Mouse (Mus musculus): ENCODE measurements at regions not wholly inside any gene's neighbourhood (a gene's known extent, or its start where the extent isn't known, plus 50 kb on each side); places are given as distances from the start of the nearest gene placed in this dataset.

DNA sequence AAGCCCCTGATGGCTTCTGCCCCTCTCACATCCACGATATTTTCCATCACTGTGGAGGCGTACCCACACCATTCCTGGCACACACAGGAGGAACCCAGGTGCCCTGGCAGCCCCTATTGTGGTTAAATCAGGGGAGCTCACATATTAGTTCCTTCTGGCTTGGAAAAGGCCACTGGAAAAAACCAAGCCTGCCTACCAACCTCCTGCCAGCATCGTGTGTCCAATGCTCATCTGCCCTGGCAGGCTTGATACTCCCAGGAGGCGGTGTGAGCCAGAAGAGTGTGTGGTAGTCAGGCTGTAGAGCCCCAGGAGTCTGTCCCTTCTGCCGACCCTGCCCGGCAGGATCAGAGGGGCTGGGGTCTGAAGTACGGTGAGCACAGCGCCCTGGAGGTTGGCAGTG, 104.7 kb upstream of the Aldh1a3 start:
- WGBS: 83% methylated on average over 8 of the region's 8 CpGs
- no peak for DNase-seq
- Histone ChIP-seq H3K4me3 (replicated peaks; ENCODE audit: extremely low read depth, low read depth, low read length) (no peak overlapping the region), H3K4me1 (ENCODE audit: control insufficient read depth, insufficient read depth, low read length) (0 out of 2 replicates have a peak, but pooled peaks cover 2% of the 10 kb centered on the region)
- no peak for TF ChIP-seq CTCF (IDR thresholded peaks at IDR 0.05; ENCODE audit: insufficient read depth, low read length)
- no peak for TF ChIP-seq POLR2A (IDR thresholded peaks at IDR 0.05; ENCODE audit: borderline replicate concordance, extremely low read depth, low read depth, low read length)

DNA sequence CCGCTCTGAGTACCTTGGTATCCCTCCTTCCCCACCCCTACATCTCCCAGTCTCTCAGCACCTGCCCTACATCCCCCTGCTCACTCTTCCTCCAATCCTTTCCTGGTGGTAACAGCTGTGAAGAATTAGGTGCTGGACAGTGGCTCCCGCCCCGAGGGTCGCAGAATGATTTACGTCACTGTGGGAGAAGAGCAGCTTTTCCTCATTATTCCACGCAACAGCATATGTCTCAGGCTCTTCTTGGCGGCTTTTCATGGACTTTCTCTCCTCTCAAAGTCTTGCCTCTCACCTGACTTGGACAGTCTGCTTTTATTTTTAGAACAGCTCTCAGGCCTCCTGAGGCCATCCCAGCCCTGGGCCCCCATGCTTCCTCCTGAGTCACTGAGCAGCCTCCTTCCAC, 103.8 kb upstream of the Aldh1a3 start:
- TF ChIP-seq CTCF (IDR thresholded peaks at IDR 0.05; ENCODE audit: insufficient read depth, low read length) (no peak), POLR2A (IDR thresholded peaks at IDR 0.05; ENCODE audit: borderline replicate concordance, extremely low read depth, low read depth, low read length) (no peak)
- WGBS: 57% methylated on average over 7 of the region's 7 CpGs
- H3K4me1 ChIP-seq (ENCODE audit: control insufficient read depth, insufficient read depth, low read length): 0 out of 2 replicates have a peak, but pooled peaks cover 2% of the 10 kb centered on the region
- no peak for DNase-seq
- H3K4me3 ChIP-seq (replicated peaks; ENCODE audit: extremely low read depth, low read depth, low read length): no peak overlapping the region

- no peak overlapping the region for H3K4me3 ChIP-seq (replicated peaks; ENCODE audit: extremely low read depth, low read depth, low read length)
- 53% methylated on average over 4 of the region's 4 CpGs for WGBS
- 0 out of 2 replicates have a peak, but pooled peaks cover 2% of the 10 kb centered on the region for H3K4me1 ChIP-seq (ENCODE audit: control insufficient read depth, insufficient read depth, low read length)
- TF ChIP-seq POLR2A (IDR thresholded peaks at IDR 0.05; ENCODE audit: borderline replicate concordance, extremely low read depth, low read depth, low read length): no peak
- no peak for TF ChIP-seq CTCF (IDR thresholded peaks at IDR 0.05; ENCODE audit: insufficient read depth, low read length)
- peak; percentile 37 for DNase-seq
These were observed 101.6 kb upstream of the Aldh1a3 start for GRCm38 (mm10) chr7:66528881-66529280.

- TF ChIP-seq POLR2A (IDR thresholded peaks at IDR 0.05; ENCODE audit: borderline replicate concordance, extremely low read depth, low read depth, low read length): no peak
- TF ChIP-seq CTCF (IDR thresholded peaks at IDR 0.05; ENCODE audit: insufficient read depth, low read length): no peak
- Histone ChIP-seq H3K4me3 (replicated peaks; ENCODE audit: extremely low read depth, low read depth, low read length) (no peak overlapping the region), H3K4me1 (ENCODE audit: control insufficient read depth, insufficient read depth, low read length) (no peaks in the 10 kb centered on the region)
- WGBS: 57% methylated on average over 7 of the region's 7 CpGs
- DNase-seq: no peak
These were observed 96.6 kb upstream of the Aldh1a3 start for GRCm38 (mm10) chr7:66523959-66524358.

- H3K4me1 ChIP-seq (ENCODE audit: control insufficient read depth, insufficient read depth, low read length): no peaks in the 10 kb centered on the region
- 75% methylated on average over 2 of the region's 2 CpGs for WGBS
- H3K4me3 ChIP-seq (replicated peaks; ENCODE audit: extremely low read depth, low read depth, low read length): no peak overlapping the region
- no peak for DNase-seq
- TF ChIP-seq CTCF (IDR thresholded peaks at IDR 0.05; ENCODE audit: insufficient read depth, low read length): no peak
- TF ChIP-seq POLR2A (IDR thresholded peaks at IDR 0.05; ENCODE audit: borderline replicate concordance, extremely low read depth, low read depth, low read length): no peak
These were observed 94.2 kb upstream of the Aldh1a3 start for GRCm38 (mm10) chr7:66521522-66521921.

DNA sequence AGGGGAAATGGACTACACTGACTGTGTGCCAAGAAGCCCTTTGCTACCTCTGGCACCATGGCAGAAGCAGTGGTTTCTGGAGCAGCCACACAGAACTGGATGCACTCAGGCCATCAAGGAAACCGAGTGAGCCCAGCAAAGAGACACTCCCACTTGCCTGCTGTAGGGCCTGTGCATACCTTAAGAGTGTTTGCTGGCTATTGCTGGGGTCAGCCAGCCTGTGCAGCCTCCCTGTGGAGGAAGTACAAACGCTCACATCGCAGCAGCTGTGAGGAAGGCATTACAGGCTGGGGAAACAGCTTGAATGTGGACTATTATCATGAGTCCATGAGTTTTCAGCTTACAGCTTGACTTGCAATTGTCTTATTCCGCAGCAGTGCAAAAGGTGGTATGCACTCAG, 88.8 kb upstream of the Aldh1a3 start:
- Histone ChIP-seq H3K4me1 (ENCODE audit: control insufficient read depth, insufficient read depth, low read length) (no peaks in the 10 kb centered on the region), H3K4me3 (replicated peaks; ENCODE audit: extremely low read depth, low read depth, low read length) (no peak overlapping the region)
- WGBS: 35% methylated on average over 4 of the region's 4 CpGs
- no peak for TF ChIP-seq POLR2A (IDR thresholded peaks at IDR 0.05; ENCODE audit: borderline replicate concordance, extremely low read depth, low read depth, low read length)
- TF ChIP-seq CTCF (IDR thresholded peaks at IDR 0.05; ENCODE audit: insufficient read depth, low read length): no peak
- DNase-seq: no peak

DNA sequence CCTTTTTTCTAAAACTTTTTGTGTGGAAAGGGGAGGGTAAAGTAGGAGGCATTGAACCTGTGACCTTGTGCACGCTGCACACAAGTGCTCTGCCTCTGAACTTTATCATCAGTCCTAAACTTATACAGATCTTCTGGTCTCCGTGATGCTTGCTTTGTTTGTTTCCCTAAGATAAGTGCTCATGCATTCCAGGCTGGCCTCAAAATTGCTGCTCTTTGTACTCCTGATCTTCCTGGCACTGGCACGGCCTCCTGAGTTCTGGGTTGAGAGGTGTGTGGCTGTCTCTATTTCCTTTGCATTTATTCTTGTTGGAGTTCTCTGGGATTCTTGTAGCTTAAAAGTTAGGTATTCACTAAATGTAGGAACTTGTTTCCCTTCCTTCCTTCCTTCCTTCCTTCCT, 86.1 kb upstream of the Aldh1a3 start:
- WGBS: 25% methylated on average over 3 of the region's 3 CpGs

DNA sequence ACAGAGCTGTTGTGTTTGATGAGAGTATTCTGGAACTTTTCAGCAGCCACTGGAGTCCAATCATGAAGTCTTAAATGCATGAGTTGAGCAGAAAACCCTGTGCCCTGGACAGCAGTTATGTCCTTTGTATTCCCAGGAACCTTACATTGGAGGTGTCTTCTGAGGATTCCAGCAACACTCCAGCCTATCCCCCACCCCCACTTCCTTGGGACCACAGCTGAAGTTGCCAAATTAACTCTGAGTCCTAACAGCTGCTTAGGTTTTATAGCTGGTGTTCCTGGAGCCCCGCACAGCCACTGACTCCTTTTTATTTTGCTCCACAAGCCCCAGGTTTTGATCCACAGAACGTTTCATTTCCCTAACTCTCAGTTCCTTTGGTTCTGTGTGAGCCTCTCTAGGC, 78.4 kb upstream of the Aldh1a3 start:
- no peak overlapping the region for H3K4me3 ChIP-seq (replicated peaks; ENCODE audit: extremely low read depth, low read depth, low read length)
- DNase-seq: no peak
- H3K4me1 ChIP-seq (ENCODE audit: control insufficient read depth, insufficient read depth, low read length): no peaks in the 10 kb centered on the region
- no peak for TF ChIP-seq CTCF (IDR thresholded peaks at IDR 0.05; ENCODE audit: insufficient read depth, low read length)
- no peak for TF ChIP-seq POLR2A (IDR thresholded peaks at IDR 0.05; ENCODE audit: borderline replicate concordance, extremely low read depth, low read depth, low read length)
- WGBS: 67% methylated on average over 2 of the region's 2 CpGs

More for the DNA sequence above, 86.1 kb upstream of the Aldh1a3 start:
- TF ChIP-seq POLR2A (IDR thresholded peaks at IDR 0.05; ENCODE audit: borderline replicate concordance, extremely low read depth, low read depth, low read length) (no peak), CTCF (IDR thresholded peaks at IDR 0.05; ENCODE audit: insufficient read depth, low read length) (no peak)
- Histone ChIP-seq H3K4me3 (replicated peaks; ENCODE audit: extremely low read depth, low read depth, low read length) (no peak overlapping the region), H3K4me1 (ENCODE audit: control insufficient read depth, insufficient read depth, low read length) (no peaks in the 10 kb centered on the region)
- no peak for DNase-seq

DNA sequence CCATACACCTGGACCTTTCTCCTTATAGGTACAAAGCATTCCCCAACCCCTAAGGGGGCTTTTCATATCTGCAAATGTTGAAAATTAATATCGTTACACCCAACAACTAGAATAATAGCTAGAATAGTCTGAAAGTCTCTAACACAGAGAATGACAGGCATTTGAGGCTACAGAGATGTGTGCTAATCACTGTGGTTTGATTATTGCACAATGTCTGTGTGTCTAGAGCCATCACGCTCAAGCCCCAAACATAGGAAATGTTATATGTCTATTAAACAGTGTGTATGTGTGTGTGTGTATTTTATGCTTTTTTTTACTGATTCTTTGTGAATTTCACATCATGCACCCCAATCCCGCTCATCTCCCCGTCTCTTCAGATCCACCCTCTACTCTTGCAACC, 77.2 kb upstream of the Aldh1a3 start:
- no peak for TF ChIP-seq POLR2A (IDR thresholded peaks at IDR 0.05; ENCODE audit: borderline replicate concordance, extremely low read depth, low read depth, low read length)
- 92% methylated on average over 4 of the region's 4 CpGs for WGBS
- Histone ChIP-seq H3K4me3 (replicated peaks; ENCODE audit: extremely low read depth, low read depth, low read length) (no peak overlapping the region), H3K4me1 (ENCODE audit: control insufficient read depth, insufficient read depth, low read length) (no peaks in the 10 kb centered on the region)
- no peak for DNase-seq

GRCm38 (mm10) chr7:66501425-66501824, 74.1 kb upstream of the Aldh1a3 start:
- no peak for DNase-seq
- no peaks in the 10 kb centered on the region for H3K4me1 ChIP-seq (ENCODE audit: control insufficient read depth, insufficient read depth, low read length)
- TF ChIP-seq CTCF (IDR thresholded peaks at IDR 0.05; ENCODE audit: insufficient read depth, low read length): no peak
- TF ChIP-seq POLR2A (IDR thresholded peaks at IDR 0.05; ENCODE audit: borderline replicate concordance, extremely low read depth, low read depth, low read length): no peak
- WGBS: 51% methylated on average over 6 of the region's 6 CpGs
- no peak overlapping the region for H3K4me3 ChIP-seq (replicated peaks; ENCODE audit: extremely low read depth, low read depth, low read length)

Measured in lung, adult 2 months (tissue).